Mouse (Mus musculus): Measurements from ENCODE around the gene Gnb2. TPM values are rescaled to one million over a fixed set of nuclear protein-coding genes. Genes with fewer than 3 reads are reported as not detected.

The Gnb2 gene
- polyA plus RNA-seq, 1 experiment, result 332 TPM

- Histone ChIP-seq H3K36me3 (replicated peaks; ENCODE audit: low read length) (peaks cover 41% of the 10 kb centered on the region), H3K4me1 (peaks cover 54% of the 10 kb centered on the region), H3K4me3 (replicated peaks) (peak overlapping the region; percentile 99), H3K9me3 (peaks cover 4% of the 10 kb centered on the region), H3K27me3 (replicated peaks) (peaks cover 3% of the 10 kb centered on the region)
- TF ChIP-seq FLI1 (IDR thresholded peaks at IDR 0.05; ENCODE audit: low read length) (no peak), GATA1 (IDR thresholded peaks at IDR 0.05; ENCODE audit: borderline replicate concordance, low read length) (no peak)
These were observed 1.7 kb downstream of the Gnb2 start for GRCm38 (mm10) chr5:137531414-137532130.

GRCm38 (mm10) chr5:137530588-137531413, 2.5 kb downstream of the Gnb2 start:
- peaks cover 49% of the 10 kb centered on the region for H3K36me3 ChIP-seq (replicated peaks; ENCODE audit: low read length)
- peaks cover 54% of the 10 kb centered on the region for H3K4me1 ChIP-seq
- no peaks in the 10 kb centered on the region for H3K27me3 ChIP-seq (replicated peaks)
- peak overlapping the region; percentile 99 for H3K4me3 ChIP-seq (replicated peaks)
- TF ChIP-seq FLI1 (IDR thresholded peaks at IDR 0.05; ENCODE audit: low read length) (no peak), GATA1 (IDR thresholded peaks at IDR 0.05; ENCODE audit: borderline replicate concordance, low read length) (no peak)
- H3K9me3 ChIP-seq, result no peaks in the 10 kb centered on the region

- peaks cover 56% of the 10 kb centered on the region for H3K36me3 ChIP-seq (replicated peaks; ENCODE audit: low read length)
- H3K27me3 ChIP-seq (replicated peaks), result no peaks in the 10 kb centered on the region
- H3K4me3 ChIP-seq (replicated peaks), result peak overlapping the region; percentile 99
- no peaks in the 10 kb centered on the region for H3K9me3 ChIP-seq
- peaks cover 49% of the 10 kb centered on the region for H3K4me1 ChIP-seq
- TF ChIP-seq FLI1 (IDR thresholded peaks at IDR 0.05; ENCODE audit: low read length), result no peak
- no peak for TF ChIP-seq GATA1 (IDR thresholded peaks at IDR 0.05; ENCODE audit: borderline replicate concordance, low read length)
These were observed 3.2 kb downstream of the Gnb2 start for GRCm38 (mm10) chr5:137530075-137530474.

- H3K4me3 ChIP-seq (replicated peaks), result peak overlapping the region; percentile 4
- H3K27me3 ChIP-seq (replicated peaks), result no peaks in the 10 kb centered on the region
- peaks cover 43% of the 10 kb centered on the region for H3K4me1 ChIP-seq
- TF ChIP-seq FLI1 (IDR thresholded peaks at IDR 0.05; ENCODE audit: low read length), result no peak
- TF ChIP-seq GATA1 (IDR thresholded peaks at IDR 0.05; ENCODE audit: borderline replicate concordance, low read length), result no peak
- H3K9me3 ChIP-seq, result no peaks in the 10 kb centered on the region
- peaks cover 63% of the 10 kb centered on the region for H3K36me3 ChIP-seq (replicated peaks; ENCODE audit: low read length)
These were observed 3.9 kb downstream of the Gnb2 start for GRCm38 (mm10) chr5:137529221-137529995.

GRCm38 (mm10) chr5:137528247-137528968, 4.9 kb downstream of the Gnb2 start:
- Histone ChIP-seq H3K36me3 (replicated peaks; ENCODE audit: low read length) (peaks cover 73% of the 10 kb centered on the region), H3K9me3 (no peaks in the 10 kb centered on the region), H3K27me3 (replicated peaks) (no peaks in the 10 kb centered on the region), H3K4me1 (peaks cover 39% of the 10 kb centered on the region), H3K4me3 (replicated peaks) (peak overlapping the region; percentile 54)
- no peak for TF ChIP-seq FLI1 (IDR thresholded peaks at IDR 0.05; ENCODE audit: low read length)

GRCm38 (mm10) chr5:137527413-137527812, 5.9 kb downstream of the Gnb2 start:
- Histone ChIP-seq H3K36me3 (replicated peaks; ENCODE audit: low read length) (peaks cover 83% of the 10 kb centered on the region), H3K4me3 (replicated peaks) (no peak overlapping the region), H3K27me3 (replicated peaks) (no peaks in the 10 kb centered on the region), H3K9me3 (no peaks in the 10 kb centered on the region), H3K4me1 (peaks cover 39% of the 10 kb centered on the region)
- TF ChIP-seq FLI1 (IDR thresholded peaks at IDR 0.05; ENCODE audit: low read length) (no peak), GATA1 (IDR thresholded peaks at IDR 0.05; ENCODE audit: borderline replicate concordance, low read length) (no peak)

GRCm38 (mm10) chr5:137526192-137526936, 6.9 kb downstream of the Gnb2 start:
- no peaks in the 10 kb centered on the region for H3K9me3 ChIP-seq
- no peak overlapping the region for H3K4me3 ChIP-seq (replicated peaks)
- H3K27me3 ChIP-seq (replicated peaks), result no peaks in the 10 kb centered on the region
- peaks cover 39% of the 10 kb centered on the region for H3K4me1 ChIP-seq
- TF ChIP-seq FLI1 (IDR thresholded peaks at IDR 0.05; ENCODE audit: low read length) (no peak), GATA1 (IDR thresholded peaks at IDR 0.05; ENCODE audit: borderline replicate concordance, low read length) (no peak)
- H3K36me3 ChIP-seq (replicated peaks; ENCODE audit: low read length), result peaks cover 93% of the 10 kb centered on the region

GRCm38 (mm10) chr5:137525511-137525910, 7.8 kb downstream of the Gnb2 start:
- Histone ChIP-seq H3K4me1 (peaks cover 30% of the 10 kb centered on the region), H3K27me3 (replicated peaks) (no peaks in the 10 kb centered on the region), H3K36me3 (replicated peaks; ENCODE audit: low read length) (peaks cover 99% of the 10 kb centered on the region), H3K9me3 (no peaks in the 10 kb centered on the region), H3K4me3 (replicated peaks) (no peak overlapping the region)
- TF ChIP-seq GATA1 (IDR thresholded peaks at IDR 0.05; ENCODE audit: borderline replicate concordance, low read length) (no peak), FLI1 (IDR thresholded peaks at IDR 0.05; ENCODE audit: low read length) (no peak)
